Mouse (Mus musculus) intestine, embryonic 14.5 days (tissue): ENCODE measurements around the gene Foxc2. TPM values are rescaled to one million over a fixed set of nuclear protein-coding genes. Genes with fewer than 3 reads are reported as not detected.
A peak's percentile ranks its signal among the peaks of the same experiment; 100 is the strongest.

Source experiments
- ATAC-seq: fragments of 200-750 bp; cut with Nextera tagmentation; replicated peaks from 2 replicates; pipeline ENCODE4 v1.8.0; 2017; ENCODE audit warnings: low read depth, moderate number of reproducible peaks, moderate TSS enrichment, moderate library complexity; ENCODE audit not compliant: low FRiP score, low TSS enrichment
- DNase-seq: peaks from one replicate; pipeline ENCODE4 v3.0.0-alpha.2; 2018; ENCODE audit warnings: low spot score
- H3K27ac ChIP-seq: fragments of 300-500 bp; sonication (generic); 2 replicates; pipeline ENCODE4 v1.5.1; 2014; ENCODE audit warnings: low read depth, mild to moderate bottlenecking, control low read depth
- H3K27me3 ChIP-seq: fragments of 300-500 bp; sonication (generic); replicated peaks from 2 replicates; pipeline ENCODE4 v1.6.1; 2014; ENCODE audit warnings: low read length, control low read depth; ENCODE audit not compliant: control insufficient read depth, insufficient read depth
- H3K36me3 ChIP-seq: fragments of 300-500 bp; sonication (generic); 2 replicates; pipeline ENCODE4 v1.6.1; 2014; ENCODE audit warnings: low read length, control low read depth; ENCODE audit not compliant: control insufficient read depth, insufficient read depth
- H3K4me1 ChIP-seq: fragments of 300-500 bp; sonication (generic); replicated peaks from 2 replicates; pipeline ENCODE4 v1.6.1; 2014; ENCODE audit warnings: low read length, control low read depth, mixed read lengths; ENCODE audit not compliant: control insufficient read depth, insufficient read depth
- H3K4me2 ChIP-seq: fragments of 300-500 bp; sonication (generic); 2 replicates; pipeline ENCODE4 v1.6.1; 2014; ENCODE audit warnings: low read length
- H3K4me3 ChIP-seq: fragments of 300-500 bp; sonication (generic); 2 replicates; pipeline ENCODE4 v1.5.1; 2014; ENCODE audit warnings: low read depth, low read length, control low read depth, mixed read lengths
- H3K9ac ChIP-seq: fragments of 300-500 bp; sonication (generic); 2 replicates; pipeline ENCODE4 v1.6.1; 2014; ENCODE audit warnings: mild to moderate bottlenecking, low read length
- H3K9me3 ChIP-seq: fragments of 300-500 bp; sonication (generic); 2 replicates; pipeline ENCODE4 v1.6.1; 2016; ENCODE audit warnings: low read length, control low read depth; ENCODE audit not compliant: control insufficient read depth
- WGBS: fragments of 180-500 bp; shearing (Covaris S2); extraction: QIAGEN DNeasy Blood & Tissue Kit; methylation state at CpG from one replicate; pipeline ENCODE4 v1.1.7; 2014; 5-methylcytosine and 5-hydroxymethylcytosine counted together
- polyA plus RNA-seq: library from polyadenylated mRNA; unstranded; fragments of >200 nt; fragmentation: Nextera tagmentation; extraction: Ambion mirVana; gene quantifications from 2 replicates; pipeline ENCODE4 v1.2.1, GENCODE M21; 2014

Gene Foxc2
- polyA plus RNA-seq, 1 experiment from 2014 or later, result 0.43 TPM

GRCm38 (mm10) chr8:121078721-121079120 is 37.2 kb upstream of the Foxc2 start:
- ATAC-seq (no peak), DNase-seq (peak; percentile 66)
- Histone ChIP-seq H3K4me3 (peak overlapping the region; percentile 80), H3K4me1 (peaks cover 10% of the 10 kb centered on the region), H3K9ac (peak overlapping the region; percentile 97), H3K4me2 (peak overlapping the region; percentile 79), H3K27me3 (peaks cover 76% of the 10 kb centered on the region), H3K36me3 (no peaks in the 10 kb centered on the region), H3K27ac (peak overlapping the region; percentile 98), H3K9me3 (no peaks in the 10 kb centered on the region)
- 20% methylated on average over 14 of the region's 14 CpGs for WGBS

DNA sequence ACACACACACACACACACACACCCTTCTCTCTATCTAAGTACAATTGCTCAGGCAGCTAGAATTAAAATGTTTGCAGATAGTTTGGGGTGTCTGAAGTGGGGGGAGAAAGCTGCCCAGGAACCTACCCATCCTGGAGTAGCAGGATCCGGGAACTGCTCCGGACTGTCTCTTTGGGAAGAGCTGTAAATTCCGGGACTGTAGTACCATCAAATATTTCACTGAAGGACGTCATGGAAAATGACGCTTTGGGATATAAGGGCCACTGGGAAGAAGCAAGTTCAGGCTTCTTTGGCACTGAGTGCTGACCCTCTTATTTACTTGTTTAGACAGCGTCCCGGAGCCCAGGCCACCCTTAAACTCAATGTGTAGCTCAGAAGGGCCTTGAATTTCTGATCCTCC is 36.8 kb upstream of the Foxc2 start:
- peak; percentile 63 for DNase-seq
- Histone ChIP-seq H3K27ac (peak overlapping the region; percentile 98), H3K4me3 (peak overlapping the region; percentile 80), H3K4me2 (peak overlapping the region; percentile 79), H3K9me3 (no peaks in the 10 kb centered on the region), H3K27me3 (peaks cover 76% of the 10 kb centered on the region), H3K9ac (peak overlapping the region; percentile 97), H3K4me1 (peaks cover 9% of the 10 kb centered on the region), H3K36me3 (no peaks in the 10 kb centered on the region)
- 10% methylated on average over 7 of the region's 7 CpGs for WGBS
- ATAC-seq, result no peak

DNA sequence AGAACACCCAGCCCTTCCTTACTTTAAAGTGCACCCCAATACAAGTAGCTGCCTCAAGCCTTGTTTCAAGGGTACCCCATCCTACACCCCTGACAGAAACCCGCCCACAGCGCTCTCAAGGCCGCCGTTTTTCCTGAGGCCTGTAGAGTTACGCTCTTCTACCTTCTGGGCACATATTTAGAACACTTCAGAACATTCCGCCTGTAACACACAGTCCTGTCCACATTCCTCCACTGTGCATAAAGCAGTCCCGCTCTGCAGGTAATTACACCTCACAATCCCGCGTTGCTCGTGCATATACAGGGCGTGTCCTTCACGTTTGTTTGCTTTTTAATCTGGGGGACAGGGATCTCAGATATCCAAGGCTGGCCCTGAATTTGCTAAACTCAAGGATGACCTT is 36.0 kb upstream of the Foxc2 start:
- ATAC-seq (no peak), DNase-seq (peak; percentile 72)
- Histone ChIP-seq H3K9ac (peak overlapping the region; percentile 97), H3K4me2 (peak overlapping the region; percentile 79), H3K4me1 (peaks cover 9% of the 10 kb centered on the region), H3K9me3 (no peaks in the 10 kb centered on the region), H3K27ac (peak overlapping the region; percentile 98), H3K4me3 (peak overlapping the region; percentile 80), H3K27me3 (peaks cover 78% of the 10 kb centered on the region), H3K36me3 (no peaks in the 10 kb centered on the region)
- WGBS, result 12% methylated on average over 12 of the region's 12 CpGs

DNA sequence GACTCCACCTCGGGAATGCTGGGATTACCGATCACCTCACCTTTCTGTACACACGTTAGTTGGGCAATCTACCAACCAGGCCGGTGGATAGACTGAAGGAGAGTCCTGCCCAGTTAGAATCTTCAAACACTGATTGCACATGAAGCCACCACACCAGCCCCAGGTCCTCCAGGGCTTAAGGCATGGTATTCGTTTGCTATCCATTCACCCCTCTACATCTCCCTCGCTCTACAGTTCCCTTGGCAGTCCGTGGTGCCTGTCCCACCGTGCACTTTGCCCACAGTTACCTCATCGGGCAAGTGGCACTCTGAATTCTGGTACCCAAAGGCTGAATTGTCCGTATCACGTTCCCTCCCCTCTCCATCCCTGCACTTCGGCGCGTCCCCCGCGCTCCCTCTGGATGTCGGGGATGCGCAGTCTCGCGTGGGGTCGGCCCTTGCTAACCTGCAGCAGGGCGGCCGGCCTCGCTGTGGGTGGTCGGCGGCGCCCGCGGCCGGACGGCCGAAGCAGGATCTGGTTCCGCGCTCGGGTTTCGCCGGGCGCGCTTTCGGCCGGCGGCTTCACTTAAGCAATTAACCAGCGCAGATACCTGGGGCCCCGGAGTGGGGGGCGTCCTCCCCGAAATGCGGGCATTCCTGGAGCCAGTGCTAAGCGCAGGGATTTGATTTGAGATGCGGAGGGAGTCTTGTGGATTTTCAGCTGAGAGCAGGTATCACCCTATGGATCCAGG is 35.4 kb upstream of the Foxc2 start:
- Histone ChIP-seq H3K36me3 (no peaks in the 10 kb centered on the region), H3K9ac (peak overlapping the region; percentile 97), H3K4me2 (peak overlapping the region; percentile 79), H3K27me3 (peaks cover 75% of the 10 kb centered on the region), H3K4me3 (peak overlapping the region; percentile 80), H3K9me3 (no peaks in the 10 kb centered on the region), H3K27ac (peak overlapping the region; percentile 98), H3K4me1 (peaks cover 9% of the 10 kb centered on the region)
- ATAC-seq, result no peak
- peak; percentile 76 for DNase-seq
- WGBS, result under 1% methylated on average over 49 of the region's 49 CpGs

- H3K4me2 ChIP-seq, result peak overlapping the region; percentile 79
- H3K4me3 ChIP-seq, result peak overlapping the region; percentile 80
- H3K27ac ChIP-seq, result peak overlapping the region; percentile 98
- peak overlapping the region; percentile 97 for H3K9ac ChIP-seq
- peaks cover 5% of the 10 kb centered on the region; the same call in 1 of the 2 replicates for H3K36me3 ChIP-seq
- ATAC-seq, result no peak
- 4% methylated on average over 7 of the region's 7 CpGs for WGBS
- peaks cover 9% of the 10 kb centered on the region for H3K4me1 ChIP-seq
- peak; percentile 69 for DNase-seq
- no peaks in the 10 kb centered on the region for H3K9me3 ChIP-seq
- H3K27me3 ChIP-seq, result peaks cover 79% of the 10 kb centered on the region
Observed at GRCm38 (mm10) chr8:121081398-121081797, 34.6 kb upstream of the Foxc2 start.

GRCm38 (mm10) chr8:121082218-121083092 is 33.5 kb upstream of the Foxc2 start:
- H3K27ac ChIP-seq, result peak overlapping the region; percentile 98
- peak overlapping the region; percentile 97 for H3K9ac ChIP-seq
- no peak for ATAC-seq
- peaks cover 7% of the 10 kb centered on the region for H3K4me1 ChIP-seq
- H3K4me2 ChIP-seq, result peak overlapping the region; percentile 79
- peaks cover 15% of the 10 kb centered on the region for H3K36me3 ChIP-seq
- peak overlapping the region; percentile 80 for H3K4me3 ChIP-seq
- no peaks in the 10 kb centered on the region for H3K9me3 ChIP-seq
- DNase-seq, result peak; percentile 77
- H3K27me3 ChIP-seq, result peaks cover 76% of the 10 kb centered on the region
- WGBS, result 2% methylated on average over 57 of the region's 57 CpGs

- WGBS, result under 1% methylated on average over 86 of the region's 89 CpGs
Observed at GRCm38 (mm10) chr8:121083093-121083935, 32.7 kb upstream of the Foxc2 start.

GRCm38 (mm10) chr8:121083936-121084209 is 32.1 kb upstream of the Foxc2 start:
- no peak for DNase-seq
- H3K4me3 ChIP-seq, result peak overlapping the region; percentile 80
- peak; percentile 68 for ATAC-seq
- peaks cover 21% of the 10 kb centered on the region for H3K36me3 ChIP-seq
- H3K4me2 ChIP-seq, result peak overlapping the region; percentile 79
- H3K27me3 ChIP-seq, result peaks cover 70% of the 10 kb centered on the region
- H3K27ac ChIP-seq, result peak overlapping the region; percentile 98
- WGBS, result 0% methylated on average over 15 of the region's 27 CpGs
- H3K9ac ChIP-seq, result peak overlapping the region; percentile 97
- peaks cover 1% of the 10 kb centered on the region; the same call in 1 of the 2 replicates for H3K4me1 ChIP-seq
- H3K9me3 ChIP-seq, result no peaks in the 10 kb centered on the region

More at GRCm38 (mm10) chr8:121083093-121083935, 32.7 kb upstream of the Foxc2 start:
- Histone ChIP-seq H3K36me3 (peaks cover 16% of the 10 kb centered on the region), H3K27me3 (peaks cover 73% of the 10 kb centered on the region), H3K4me2 (peak overlapping the region; percentile 79), H3K9ac (peak overlapping the region; percentile 97), H3K4me3 (peak overlapping the region; percentile 80), H3K9me3 (no peaks in the 10 kb centered on the region), H3K4me1 (peaks cover 4% of the 10 kb centered on the region; the same call in 1 of the 2 replicates), H3K27ac (peak overlapping the region; percentile 98)
- peak; percentile 70 for ATAC-seq
- DNase-seq, result peak; percentile 89
